In genomic region chr12:107160137-107160536, GRCm38 (mm10) we compare ENCODE assay signal across 9 mouse cellular contexts.
A peak's percentile ranks its signal among the peaks of the same experiment; 100 is the strongest.
DNase-seq lines count a peak whose midpoint lies in the region; ATAC-seq lines count a peak whose summit lies in the region.
"Had no signal": no experiment of that assay in that cellular context is flagged by ENCODE, and none has a peak within 500 bp of the region (broad histone marks: within the 10 kb centered on the region; RNA-seq: fewer than 3 reads in every experiment).

No protein-coding gene starts in this region.

- H3K4me3 ChIP-seq in heart, embryonic 16.5 days (ENCODE audit: low read length), result no peak overlapping the region
- H3K4me3 ChIP-seq: myocyte had no signal

- no peak overlapping the region for H3K9ac ChIP-seq in heart, embryonic 16.5 days (ENCODE audit: low read length)

- H3K4me1 ChIP-seq in heart, embryonic 16.5 days (ENCODE audit: control insufficient read depth, insufficient read depth, low read length), result no peaks in the 10 kb centered on the region

- H3K36me3 ChIP-seq in heart, embryonic 16.5 days (ENCODE audit: control insufficient read depth, insufficient read depth), result no peaks in the 10 kb centered on the region

- intact Hi-C loops in heart, postnatal 14 days (cut with DNase I), result no loop called here
- intact Hi-C loops in left cerebral cortex, postnatal 14 days (cut with DNase I), result no loop called here

- H3K9me3 ChIP-seq in heart, embryonic 16.5 days (replicated peaks; ENCODE audit: control insufficient read depth, low read length), result no peaks in the 10 kb centered on the region

- no peak for DNase-seq in heart, postnatal 14 days
- peak; percentile 85 for DNase-seq in CD4-positive helper T cell, adult 2 months (ENCODE audit: low read depth, low spot score)
- no peak for DNase-seq in gastrocnemius, adult 18-20 months (ENCODE audit: low spot score)
- DNase-seq in frontal cortex, adult 2 months (ENCODE audit: extremely low spot score in 1 of 2, low spot score in 1 of 2), result no peak
- no peak for DNase-seq in left cerebral cortex, postnatal 14 days (ENCODE audit: low spot score in 2 of 2)

- H3K27me3 ChIP-seq in heart, embryonic 16.5 days (ENCODE audit: control insufficient read depth, insufficient read depth, low read length), result no peaks in the 10 kb centered on the region

- WGBS in heart, embryonic 16.5 days, result 13% methylated on average over 7 of the region's 7 CpGs

- H3K4me2 ChIP-seq in heart, embryonic 16.5 days (ENCODE audit: low read depth, low read length), result no peak overlapping the region

- peak overlapping the region; percentile 40; the same call in 1 of the 2 replicates for H3K27ac ChIP-seq in heart, embryonic 16.5 days (ENCODE audit: low read length)

- ATAC-seq in heart, embryonic 16.5 days (replicated peaks; ENCODE audit: extremely low read depth, insufficient read depth, low FRiP score), result peak; percentile 69
- ATAC-seq in activated CD4-positive, CD25-positive, alpha-beta regulatory T cell, adult 4 months, result peak; percentile 83
- ATAC-seq in megakaryocyte-erythroid progenitor cell, adult 5-6 weeks (replicated peaks; ENCODE audit: low FRiP score, low TSS enrichment, poor library complexity, severe bottlenecking), result peak; percentile 41
